Mouse (Mus musculus): ENCODE measurements at regions not wholly inside any gene's neighbourhood (a gene's known extent, or its start where the extent isn't known, plus 50 kb on each side); places are given as distances from the start of the nearest gene placed in this dataset.

DNA sequence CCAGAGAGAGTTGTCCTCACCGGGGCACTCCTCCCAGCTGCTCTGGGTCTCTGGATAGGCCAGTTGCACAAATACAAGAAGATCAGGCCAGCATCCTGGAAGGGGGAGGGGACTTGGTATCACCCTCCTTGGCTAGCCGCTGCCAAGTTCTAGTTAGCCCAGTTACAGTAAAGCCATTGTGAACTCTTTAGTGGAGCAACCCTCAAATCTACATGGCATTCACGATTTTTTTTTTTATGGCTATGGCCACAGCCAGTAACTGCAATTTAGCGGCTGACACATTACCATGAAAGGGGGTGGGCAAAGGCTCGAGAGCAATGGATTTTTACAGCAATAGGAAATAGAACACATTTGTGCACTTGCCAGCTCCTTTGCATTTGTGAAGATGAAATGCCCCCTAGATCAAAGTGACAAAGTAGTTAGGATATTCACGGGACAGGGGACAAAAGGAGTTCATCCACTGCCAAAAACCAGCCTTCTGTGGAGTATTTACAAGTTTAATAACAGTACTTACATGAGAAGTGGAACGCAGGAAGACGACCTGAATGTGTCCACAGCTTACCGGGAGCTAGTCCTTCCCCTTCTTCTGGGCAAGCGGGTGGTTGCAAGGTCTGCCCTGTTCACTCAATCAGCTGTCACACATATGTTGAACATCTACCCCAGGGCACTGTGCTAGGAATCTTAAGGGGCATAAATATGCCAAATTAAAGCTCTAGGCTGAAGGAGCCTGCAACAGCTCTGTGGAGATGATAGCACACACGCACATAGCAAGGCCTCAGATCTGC lies 177.9 kb upstream of the Dio2 start:
- Histone ChIP-seq H3K4me3 (ENCODE audit: low read depth, low read length) (no peak overlapping the region), H3K4me1 (ENCODE audit: control insufficient read depth, insufficient read depth, low read length) (no peaks in the 10 kb centered on the region), H3K9me3 (ENCODE audit: control insufficient read depth, low read depth, low read length) (no peaks in the 10 kb centered on the region), H3K9ac (replicated peaks; ENCODE audit: low read depth, low read length) (no peak overlapping the region), H3K27ac (ENCODE audit: low read length) (no peak overlapping the region), H3K36me3 (ENCODE audit: control insufficient read depth, insufficient read depth, low read length) (no peaks in the 10 kb centered on the region), H3K27me3 (ENCODE audit: control insufficient read depth, insufficient read depth, low read length) (no peaks in the 10 kb centered on the region), H3K4me2 (replicated peaks; ENCODE audit: low read depth, low read length) (no peak overlapping the region)
- ATAC-seq (ENCODE audit: insufficient number of reproducible peaks, insufficient read depth, low FRiP score, low read depth) = no peak
- 80% methylated on average over 11 of the region's 11 CpGs for WGBS

DNA sequence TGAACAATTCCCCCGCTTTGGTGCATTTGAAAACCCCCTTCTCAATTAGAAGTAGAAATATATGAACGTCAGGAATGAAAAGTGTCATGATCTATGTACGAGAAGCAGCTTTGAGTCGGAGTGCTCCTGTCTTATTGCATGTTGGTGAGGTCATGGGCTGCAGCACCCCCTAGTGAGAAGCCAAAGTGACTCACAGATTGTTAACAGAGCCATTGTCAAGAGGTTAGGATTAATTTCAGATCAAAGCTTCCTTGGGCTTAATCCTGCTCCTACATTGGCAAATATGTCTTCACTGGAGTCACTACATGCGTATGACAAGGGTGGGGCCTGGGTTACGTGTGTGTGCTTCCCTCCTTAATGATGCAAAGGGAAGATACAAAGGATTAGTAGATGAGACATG lies 165.8 kb upstream of the Dio2 start:
- Histone ChIP-seq H3K4me1 (ENCODE audit: control insufficient read depth, insufficient read depth, low read length) (no peaks in the 10 kb centered on the region), H3K36me3 (ENCODE audit: control insufficient read depth, insufficient read depth, low read length) (no peaks in the 10 kb centered on the region), H3K9ac (replicated peaks; ENCODE audit: low read depth, low read length) (no peak overlapping the region), H3K4me3 (ENCODE audit: low read depth, low read length) (no peak overlapping the region), H3K27ac (ENCODE audit: low read length) (no peak overlapping the region), H3K9me3 (ENCODE audit: control insufficient read depth, low read depth, low read length) (no peaks in the 10 kb centered on the region), H3K4me2 (replicated peaks; ENCODE audit: low read depth, low read length) (no peak overlapping the region), H3K27me3 (ENCODE audit: control insufficient read depth, insufficient read depth, low read length) (no peaks in the 10 kb centered on the region)
- 71% methylated on average over 6 of the region's 6 CpGs for WGBS
- no peak for ATAC-seq (ENCODE audit: insufficient number of reproducible peaks, insufficient read depth, low FRiP score, low read depth)

DNA sequence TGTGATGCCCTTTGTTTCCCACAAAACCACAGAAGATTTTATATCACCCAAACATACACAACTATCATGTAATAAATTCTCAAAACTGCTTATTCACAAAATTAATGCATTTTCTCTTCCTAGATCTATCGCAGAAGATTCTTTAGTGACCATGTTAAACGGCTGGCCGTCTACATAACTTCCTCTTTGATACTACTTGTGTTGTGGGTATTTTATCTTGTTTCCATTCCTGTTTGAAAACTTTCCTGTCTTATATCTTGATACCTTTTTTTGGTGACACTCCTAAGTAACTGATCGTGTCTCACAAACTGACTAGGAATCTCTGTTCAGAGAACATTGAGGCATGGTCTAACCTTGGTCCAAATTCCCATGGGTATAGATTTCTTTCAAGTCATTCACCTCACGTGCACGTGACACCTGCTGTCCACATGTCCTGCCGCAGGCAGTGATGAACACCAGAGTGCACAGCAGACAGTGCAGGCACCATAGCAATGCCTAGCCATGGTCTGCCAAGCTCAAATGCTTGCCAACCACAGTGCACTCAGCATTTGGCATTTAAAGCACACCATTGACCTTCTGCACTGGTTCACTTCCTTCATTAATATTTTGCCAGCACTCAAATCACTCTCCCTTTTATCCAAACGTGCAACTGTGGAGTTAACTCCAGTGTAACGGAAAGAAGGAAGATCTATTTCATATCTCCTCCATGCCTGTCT lies 155.6 kb upstream of the Dio2 start:
- no peak overlapping the region for H3K9ac ChIP-seq (replicated peaks; ENCODE audit: low read depth, low read length)
- H3K4me1 ChIP-seq (ENCODE audit: control insufficient read depth, insufficient read depth, low read length) = no peaks in the 10 kb centered on the region
- H3K4me3 ChIP-seq (ENCODE audit: low read depth, low read length) = no peak overlapping the region
- H3K27me3 ChIP-seq (ENCODE audit: control insufficient read depth, insufficient read depth, low read length) = no peaks in the 10 kb centered on the region
- 76% methylated on average over 9 of the region's 9 CpGs for WGBS
- no peak overlapping the region for H3K27ac ChIP-seq (ENCODE audit: low read length)
- no peak overlapping the region for H3K4me2 ChIP-seq (replicated peaks; ENCODE audit: low read depth, low read length)
- no peak for ATAC-seq (ENCODE audit: insufficient number of reproducible peaks, insufficient read depth, low FRiP score, low read depth)
- H3K36me3 ChIP-seq (ENCODE audit: control insufficient read depth, insufficient read depth, low read length) = no peaks in the 10 kb centered on the region
- no peaks in the 10 kb centered on the region for H3K9me3 ChIP-seq (ENCODE audit: control insufficient read depth, low read depth, low read length)

DNA sequence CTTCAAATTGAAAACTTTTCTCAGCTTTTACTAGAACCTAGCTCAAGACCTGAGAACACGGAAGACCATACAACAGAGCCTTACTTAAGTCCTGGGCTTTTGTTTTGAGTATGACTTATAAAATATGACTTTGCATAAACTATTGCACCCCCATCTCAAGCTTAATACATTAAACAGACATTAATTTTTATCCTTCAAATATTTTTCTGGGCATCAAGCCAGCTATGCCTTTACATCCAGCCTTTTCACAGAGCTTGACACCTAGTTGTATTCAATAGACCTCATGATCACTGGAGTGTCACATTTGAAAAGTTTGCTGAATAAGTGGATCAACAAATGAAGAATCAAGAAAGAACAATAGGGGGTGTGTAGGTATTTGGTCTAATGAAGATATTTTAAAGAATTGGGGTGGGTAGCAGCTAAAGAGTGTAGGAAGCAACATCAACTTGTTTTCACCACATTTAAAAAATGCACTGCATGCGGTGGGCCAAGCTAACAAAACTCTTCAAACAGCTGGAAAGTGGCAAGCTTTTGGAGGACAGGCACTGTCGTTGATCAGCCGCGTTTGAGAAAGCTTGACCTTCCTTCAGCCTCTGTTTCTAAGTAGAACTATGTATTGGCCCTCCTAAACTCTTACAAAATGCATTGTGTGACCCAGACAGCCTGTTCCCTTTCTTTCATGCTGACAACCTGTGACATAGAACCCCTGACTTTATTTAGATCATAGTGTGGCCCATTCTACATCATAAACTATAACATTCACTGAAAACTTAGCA lies 138.2 kb upstream of the Dio2 start:
- no peak overlapping the region for H3K4me2 ChIP-seq (replicated peaks; ENCODE audit: low read depth, low read length)
- H3K9ac ChIP-seq (replicated peaks; ENCODE audit: low read depth, low read length) = no peak overlapping the region
- WGBS = 34% methylated on average over 5 of the region's 5 CpGs
- no peak overlapping the region for H3K4me3 ChIP-seq (ENCODE audit: low read depth, low read length)
- H3K4me1 ChIP-seq (ENCODE audit: control insufficient read depth, insufficient read depth, low read length) = no peaks in the 10 kb centered on the region
- peak overlapping the region; percentile 3; the same call in 1 of the 2 replicates for H3K27ac ChIP-seq (ENCODE audit: low read length)
- 0 out of 2 replicates have a peak, but pooled peaks have one; percentile 28 for ATAC-seq (ENCODE audit: insufficient number of reproducible peaks, insufficient read depth, low FRiP score, low read depth)
- H3K36me3 ChIP-seq (ENCODE audit: control insufficient read depth, insufficient read depth, low read length) = no peaks in the 10 kb centered on the region
- H3K27me3 ChIP-seq (ENCODE audit: control insufficient read depth, insufficient read depth, low read length) = no peaks in the 10 kb centered on the region
- no peaks in the 10 kb centered on the region for H3K9me3 ChIP-seq (ENCODE audit: control insufficient read depth, low read depth, low read length)

DNA sequence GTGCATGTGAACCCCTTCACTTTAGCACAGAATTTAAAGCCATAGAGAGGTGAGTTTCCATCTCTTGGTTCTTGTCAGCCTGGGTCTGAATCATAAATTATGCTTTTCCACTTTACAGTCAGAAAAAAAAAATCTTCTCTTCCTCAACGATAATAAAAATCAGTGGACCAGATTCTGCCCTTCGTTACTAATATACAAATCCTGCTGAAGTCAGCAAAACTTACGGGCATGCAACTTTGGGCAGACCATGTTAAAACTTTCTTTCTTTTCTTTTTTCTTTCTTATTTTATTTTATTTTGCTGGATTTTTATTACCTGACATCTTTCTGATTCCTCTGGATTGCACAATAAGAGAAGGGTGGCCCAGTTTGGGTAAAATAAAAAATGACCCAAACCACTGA lies 136.6 kb upstream of the Dio2 start:
- Histone ChIP-seq H3K4me3 (ENCODE audit: low read depth, low read length) (no peak overlapping the region), H3K4me2 (replicated peaks; ENCODE audit: low read depth, low read length) (no peak overlapping the region), H3K27ac (ENCODE audit: low read length) (no peak overlapping the region), H3K27me3 (ENCODE audit: control insufficient read depth, insufficient read depth, low read length) (no peaks in the 10 kb centered on the region), H3K4me1 (ENCODE audit: control insufficient read depth, insufficient read depth, low read length) (no peaks in the 10 kb centered on the region), H3K9me3 (ENCODE audit: control insufficient read depth, low read depth, low read length) (no peaks in the 10 kb centered on the region), H3K9ac (replicated peaks; ENCODE audit: low read depth, low read length) (no peak overlapping the region), H3K36me3 (ENCODE audit: control insufficient read depth, insufficient read depth, low read length) (no peaks in the 10 kb centered on the region)
- WGBS = 80% methylated on average over 3 of the region's 3 CpGs
- ATAC-seq (ENCODE audit: insufficient number of reproducible peaks, insufficient read depth, low FRiP score, low read depth) = no peak

DNA sequence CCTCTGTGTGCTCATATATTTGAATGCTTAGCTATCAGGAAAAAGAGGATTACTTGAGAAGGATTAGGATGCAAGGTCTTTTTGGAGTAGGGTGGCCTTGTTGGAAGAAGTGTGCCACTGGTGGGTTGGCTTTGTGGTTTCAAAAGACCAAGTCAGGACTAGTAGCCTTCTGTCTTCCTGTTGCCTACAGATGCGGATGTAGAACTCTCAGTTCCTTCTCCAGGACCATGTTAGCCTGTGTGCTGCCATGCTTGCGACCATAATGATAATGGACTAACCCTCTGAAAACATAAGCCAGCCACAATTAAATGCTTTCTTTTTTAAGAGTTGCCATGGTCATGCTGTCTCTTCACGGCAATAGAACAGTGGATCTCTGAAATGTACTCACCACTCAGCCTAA lies 135.7 kb upstream of the Dio2 start:
- WGBS = 94% methylated on average over 3 of the region's 3 CpGs
- Histone ChIP-seq H3K9me3 (ENCODE audit: control insufficient read depth, low read depth, low read length) (no peaks in the 10 kb centered on the region), H3K4me1 (ENCODE audit: control insufficient read depth, insufficient read depth, low read length) (no peaks in the 10 kb centered on the region), H3K27ac (ENCODE audit: low read length) (no peak overlapping the region), H3K9ac (replicated peaks; ENCODE audit: low read depth, low read length) (no peak overlapping the region), H3K4me2 (replicated peaks; ENCODE audit: low read depth, low read length) (no peak overlapping the region), H3K4me3 (ENCODE audit: low read depth, low read length) (no peak overlapping the region), H3K36me3 (ENCODE audit: control insufficient read depth, insufficient read depth, low read length) (no peaks in the 10 kb centered on the region), H3K27me3 (ENCODE audit: control insufficient read depth, insufficient read depth, low read length) (no peaks in the 10 kb centered on the region)
- ATAC-seq (ENCODE audit: insufficient number of reproducible peaks, insufficient read depth, low FRiP score, low read depth) = no peak

DNA sequence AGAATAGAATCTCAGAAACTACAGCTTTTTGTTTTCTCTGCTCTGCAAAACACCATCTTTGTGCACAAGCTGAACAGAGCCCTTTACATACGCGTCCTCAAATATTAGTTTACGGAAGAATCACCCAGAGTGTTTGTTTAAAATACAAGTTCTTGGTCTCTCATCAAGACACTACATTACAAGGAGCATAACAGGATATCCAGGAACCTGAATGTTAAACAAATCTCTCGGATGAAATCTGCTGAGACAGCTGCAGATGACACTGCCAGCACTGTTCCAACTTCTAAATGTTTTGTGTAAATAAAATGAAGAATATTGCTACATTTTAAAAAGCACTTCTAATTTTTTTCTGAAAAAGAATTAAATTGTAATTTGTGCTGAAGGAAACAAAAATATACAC lies 128.4 kb upstream of the Dio2 start:
- no peak overlapping the region for H3K27ac ChIP-seq (ENCODE audit: low read length)
- no peaks in the 10 kb centered on the region for H3K36me3 ChIP-seq (ENCODE audit: control insufficient read depth, insufficient read depth, low read length)
- H3K9ac ChIP-seq (replicated peaks; ENCODE audit: low read depth, low read length) = no peak overlapping the region
- no peak for ATAC-seq (ENCODE audit: insufficient number of reproducible peaks, insufficient read depth, low FRiP score, low read depth)
- H3K9me3 ChIP-seq (ENCODE audit: control insufficient read depth, low read depth, low read length) = no peaks in the 10 kb centered on the region
- no peaks in the 10 kb centered on the region for H3K27me3 ChIP-seq (ENCODE audit: control insufficient read depth, insufficient read depth, low read length)
- no peaks in the 10 kb centered on the region for H3K4me1 ChIP-seq (ENCODE audit: control insufficient read depth, insufficient read depth, low read length)
- no peak overlapping the region for H3K4me2 ChIP-seq (replicated peaks; ENCODE audit: low read depth, low read length)
- WGBS = 55% methylated on average over 4 of the region's 4 CpGs
- no peak overlapping the region for H3K4me3 ChIP-seq (ENCODE audit: low read depth, low read length)

DNA sequence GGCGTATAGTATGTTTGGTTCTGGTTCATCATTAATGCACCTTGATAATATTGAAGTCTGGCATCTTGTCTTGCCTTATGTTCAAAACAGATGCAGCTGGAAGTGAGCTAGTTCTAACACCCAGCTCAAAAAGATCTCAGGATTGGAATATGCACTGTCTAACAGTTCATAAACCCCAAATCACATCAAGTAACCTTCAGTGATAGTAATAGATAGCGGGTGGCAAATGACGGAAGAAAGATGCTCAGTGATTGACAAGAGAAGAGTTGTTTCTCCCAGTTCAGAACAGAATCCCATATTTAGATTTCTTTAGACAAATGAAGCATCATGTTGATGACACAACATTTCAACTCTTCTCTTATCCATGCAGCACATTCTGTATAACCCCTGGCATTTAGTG lies 124.4 kb upstream of the Dio2 start:
- Histone ChIP-seq H3K36me3 (ENCODE audit: control insufficient read depth, insufficient read depth, low read length) (no peaks in the 10 kb centered on the region), H3K4me1 (ENCODE audit: control insufficient read depth, insufficient read depth, low read length) (0 out of 2 replicates have a peak, but pooled peaks cover 2% of the 10 kb centered on the region), H3K4me3 (ENCODE audit: low read depth, low read length) (no peak overlapping the region), H3K27me3 (ENCODE audit: control insufficient read depth, insufficient read depth, low read length) (no peaks in the 10 kb centered on the region), H3K9ac (replicated peaks; ENCODE audit: low read depth, low read length) (no peak overlapping the region), H3K27ac (ENCODE audit: low read length) (no peak overlapping the region), H3K4me2 (replicated peaks; ENCODE audit: low read depth, low read length) (no peak overlapping the region), H3K9me3 (ENCODE audit: control insufficient read depth, low read depth, low read length) (no peaks in the 10 kb centered on the region)
- no peak for ATAC-seq (ENCODE audit: insufficient number of reproducible peaks, insufficient read depth, low FRiP score, low read depth)
- 90% methylated on average over 3 of the region's 3 CpGs for WGBS

Data from stomach, embryonic 14.5 days (tissue).